ENCODE assay signal across 18 mouse cellular contexts in genomic region chr12:17360104-17360503, GRCm38 (mm10). TPM values are rescaled to one million over a fixed set of nuclear protein-coding genes. Genes with fewer than 3 reads are reported as not detected.
DNase-seq lines count a peak whose midpoint lies in the region; ATAC-seq lines count a peak whose summit lies in the region.
"Had no signal": no experiment of that assay in that cellular context is flagged by ENCODE, and none has a peak within 500 bp of the region (broad histone marks: within the 10 kb centered on the region; RNA-seq: fewer than 3 reads in every experiment).

No protein-coding gene starts in this region.

- no peak for ATAC-seq in hindbrain, embryonic 12.5 days (ENCODE audit: low FRiP score)
- no peak for ATAC-seq in hindbrain, embryonic 16.5 days
- no peak for ATAC-seq in midbrain, embryonic 13.5 days
- 0 out of 2 replicates have a peak, but pooled peaks have one; percentile 61 for ATAC-seq in neural tube, embryonic 13.5 days (ENCODE audit: low read depth)
- no peak for ATAC-seq in intestine, embryonic 15.5 days
- ATAC-seq: forebrain, embryonic 14.5 days; midbrain, embryonic 15.5 days had no signal

- peaks cover 62% of the 10 kb centered on the region for H3K36me3 ChIP-seq in hindbrain, embryonic 12.5 days
- H3K36me3 ChIP-seq in hindbrain, embryonic 16.5 days (ENCODE audit: control insufficient read depth, insufficient read depth, low read length): peaks cover 40% of the 10 kb centered on the region
- peaks cover 97% of the 10 kb centered on the region for H3K36me3 ChIP-seq in midbrain, embryonic 10.5 days
- peaks cover 86% of the 10 kb centered on the region for H3K36me3 ChIP-seq in midbrain, embryonic 13.5 days
- H3K36me3 ChIP-seq in neural tube, embryonic 13.5 days: peaks cover 91% of the 10 kb centered on the region
- peaks cover 23% of the 10 kb centered on the region for H3K36me3 ChIP-seq in intestine, embryonic 15.5 days

- WGBS in hindbrain, embryonic 12.5 days: 45% methylated on average over 9 of the region's 9 CpGs
- WGBS in hindbrain, embryonic 16.5 days: 53% methylated on average over 9 of the region's 9 CpGs
- 66% methylated on average over 9 of the region's 9 CpGs for WGBS in midbrain, embryonic 10.5 days
- WGBS in midbrain, embryonic 13.5 days: 41% methylated on average over 9 of the region's 9 CpGs
- 34% methylated on average over 9 of the region's 9 CpGs for WGBS in neural tube, embryonic 13.5 days
- 58% methylated on average over 9 of the region's 9 CpGs for WGBS in intestine, embryonic 15.5 days

- no peaks in the 10 kb centered on the region for H3K9me3 ChIP-seq in hindbrain, embryonic 12.5 days (replicated peaks)
- no peaks in the 10 kb centered on the region for H3K9me3 ChIP-seq in hindbrain, embryonic 16.5 days (ENCODE audit: control insufficient read depth, low read length)
- no peaks in the 10 kb centered on the region for H3K9me3 ChIP-seq in midbrain, embryonic 10.5 days (replicated peaks)
- H3K9me3 ChIP-seq in midbrain, embryonic 13.5 days: no peaks in the 10 kb centered on the region
- no peaks in the 10 kb centered on the region for H3K9me3 ChIP-seq in neural tube, embryonic 13.5 days
- no peaks in the 10 kb centered on the region for H3K9me3 ChIP-seq in intestine, embryonic 15.5 days
- H3K9me3 ChIP-seq: hindbrain, embryonic 15.5 days; midbrain, embryonic 15.5 days had no signal

- no peak overlapping the region; the same call in 1 of the 2 replicates for H3K9ac ChIP-seq in hindbrain, embryonic 12.5 days
- no peak overlapping the region for H3K9ac ChIP-seq in hindbrain, embryonic 16.5 days (ENCODE audit: low read depth, low read length)
- H3K9ac ChIP-seq in midbrain, embryonic 13.5 days (replicated peaks): no peak overlapping the region
- H3K9ac ChIP-seq in neural tube, embryonic 13.5 days: no peak overlapping the region
- H3K9ac ChIP-seq in intestine, embryonic 15.5 days: no peak overlapping the region
- H3K9ac ChIP-seq: hindbrain, embryonic 15.5 days; midbrain, embryonic 15.5 days had no signal

- H3K4me1 ChIP-seq in hindbrain, embryonic 12.5 days: 0 out of 2 replicates have a peak, but pooled peaks cover 3% of the 10 kb centered on the region
- no peaks in the 10 kb centered on the region for H3K4me1 ChIP-seq in hindbrain, embryonic 16.5 days (ENCODE audit: control insufficient read depth, insufficient read depth, low read depth, low read length)
- H3K4me1 ChIP-seq in midbrain, embryonic 10.5 days: peaks cover 16% of the 10 kb centered on the region
- peaks cover 6% of the 10 kb centered on the region; the same call in 1 of the 2 replicates for H3K4me1 ChIP-seq in midbrain, embryonic 13.5 days (replicated peaks)
- peaks cover 7% of the 10 kb centered on the region; the same call in 1 of the 2 replicates for H3K4me1 ChIP-seq in neural tube, embryonic 13.5 days (replicated peaks)
- H3K4me1 ChIP-seq in intestine, embryonic 15.5 days (replicated peaks): no peaks in the 10 kb centered on the region
- H3K4me1 ChIP-seq: hindbrain, embryonic 15.5 days; midbrain, embryonic 15.5 days had no signal

- H3K4me2 ChIP-seq in hindbrain, embryonic 12.5 days (replicated peaks): no peak overlapping the region
- H3K4me2 ChIP-seq in hindbrain, embryonic 16.5 days (ENCODE audit: low read length): no peak overlapping the region
- H3K4me2 ChIP-seq in midbrain, embryonic 13.5 days (replicated peaks): no peak overlapping the region
- no peak overlapping the region for H3K4me2 ChIP-seq in neural tube, embryonic 13.5 days
- no peak overlapping the region for H3K4me2 ChIP-seq in intestine, embryonic 15.5 days (replicated peaks)
- H3K4me2 ChIP-seq: hindbrain, embryonic 15.5 days; liver, embryonic 11.5 days; midbrain, embryonic 15.5 days had no signal

- peak overlapping the region; percentile 64 for H3K27ac ChIP-seq in hindbrain, embryonic 12.5 days
- no peak overlapping the region for H3K27ac ChIP-seq in hindbrain, embryonic 16.5 days (ENCODE audit: low read depth, low read length)
- H3K27ac ChIP-seq in midbrain, embryonic 10.5 days (replicated peaks): peak overlapping the region; percentile 69
- no peak overlapping the region for H3K27ac ChIP-seq in midbrain, embryonic 13.5 days
- peak overlapping the region; percentile 42 for H3K27ac ChIP-seq in neural tube, embryonic 13.5 days (replicated peaks)
- H3K27ac ChIP-seq in intestine, embryonic 15.5 days: no peak overlapping the region
- H3K27ac ChIP-seq: hindbrain, embryonic 15.5 days; midbrain, embryonic 15.5 days had no signal

- H3K4me3 ChIP-seq in hindbrain, embryonic 12.5 days: no peak overlapping the region
- no peak overlapping the region for H3K4me3 ChIP-seq in hindbrain, embryonic 16.5 days (ENCODE audit: low read length)
- H3K4me3 ChIP-seq in midbrain, embryonic 10.5 days: no peak overlapping the region
- H3K4me3 ChIP-seq in midbrain, embryonic 13.5 days (replicated peaks): no peak overlapping the region
- H3K4me3 ChIP-seq in neural tube, embryonic 13.5 days: no peak overlapping the region
- H3K4me3 ChIP-seq in intestine, embryonic 15.5 days (replicated peaks): no peak overlapping the region
- H3K4me3 ChIP-seq: hindbrain, embryonic 15.5 days; midbrain, embryonic 15.5 days had no signal

- no peaks in the 10 kb centered on the region for H3K27me3 ChIP-seq in hindbrain, embryonic 12.5 days
- H3K27me3 ChIP-seq in hindbrain, embryonic 16.5 days (replicated peaks; ENCODE audit: control insufficient read depth, insufficient read depth, low read length): no peaks in the 10 kb centered on the region
- no peaks in the 10 kb centered on the region for H3K27me3 ChIP-seq in midbrain, embryonic 10.5 days (ENCODE audit: low read depth, poor library complexity, severe bottlenecking)
- H3K27me3 ChIP-seq in midbrain, embryonic 13.5 days: no peaks in the 10 kb centered on the region
- H3K27me3 ChIP-seq in neural tube, embryonic 13.5 days: no peaks in the 10 kb centered on the region
- H3K27me3 ChIP-seq in intestine, embryonic 15.5 days (replicated peaks): no peaks in the 10 kb centered on the region
- H3K27me3 ChIP-seq: hindbrain, embryonic 15.5 days; midbrain, embryonic 15.5 days had no signal

- DNase-seq in embryo, embryonic 10 days (ENCODE audit: low spot score): peak; percentile 16
- no peak for DNase-seq in embryo, embryonic 10.5 days (ENCODE audit: low spot score)
- peak; percentile 13 for DNase-seq in midbrain, embryonic 10.5 days (ENCODE audit: low spot score)
- DNase-seq: adrenal gland, adult 2 months; cerebellum, adult 9-10 months; gastrocnemius, postnatal 36 days; lung, adult 18-20 months; thymus, postnatal 4 days had no signal

RNA-seq across cellular contexts. Expression of gene Nol10, which starts 11.8 kb away (rescaled TPM):
- 28.1 and 30.0 TPM in 2 replicates for polyA plus RNA-seq in hindbrain, embryonic 12.5 days (2016; fragmentation: Nextera tagmentation; extraction: Ambion mirVana)
- polyA plus RNA-seq in hindbrain, embryonic 16.5 days (2015; fragmentation: Nextera tagmentation; extraction: Ambion mirVana): 20.1 and 20.8 TPM in 2 replicates
- polyA plus RNA-seq in midbrain, embryonic 10.5 days (2016; fragmentation: Nextera tagmentation; extraction: Ambion mirVana): 35.4 and 37.1 TPM in 2 replicates
- polyA plus RNA-seq in midbrain, embryonic 13.5 days (2015; fragmentation: Nextera tagmentation; extraction: Ambion mirVana): 24.5 and 24.6 TPM in 2 replicates
- polyA plus RNA-seq in neural tube, embryonic 13.5 days (2015; fragmentation: Nextera tagmentation; extraction: Ambion mirVana): 21.9 and 25.3 TPM in 2 replicates
- polyA plus RNA-seq in intestine, embryonic 15.5 days (2015; fragmentation: Nextera tagmentation; extraction: Ambion mirVana): 16.7 and 18.9 TPM in 2 replicates

RNA-seq across cellular contexts. Expression of gene Atp6v1c2, which starts 30.9 kb away (rescaled TPM):
- 0.60 and 0.85 TPM in 2 replicates for polyA plus RNA-seq in hindbrain, embryonic 12.5 days (2016; fragmentation: Nextera tagmentation; extraction: Ambion mirVana)
- polyA plus RNA-seq in hindbrain, embryonic 16.5 days (2015; fragmentation: Nextera tagmentation; extraction: Ambion mirVana): 0.65 and 0.76 TPM in 2 replicates
- polyA plus RNA-seq in midbrain, embryonic 10.5 days (2016; fragmentation: Nextera tagmentation; extraction: Ambion mirVana): 0.21 and 0.46 TPM in 2 replicates
- 0.36 and 0.62 TPM in 2 replicates for polyA plus RNA-seq in midbrain, embryonic 13.5 days (2015; fragmentation: Nextera tagmentation; extraction: Ambion mirVana)
- polyA plus RNA-seq in neural tube, embryonic 13.5 days (2015; fragmentation: Nextera tagmentation; extraction: Ambion mirVana): 0.32 and 0.83 TPM in 2 replicates
- 0.11 TPM in 1 of 2 replicates, not detected in the other for polyA plus RNA-seq in intestine, embryonic 15.5 days (2015; fragmentation: Nextera tagmentation; extraction: Ambion mirVana)
- polyA plus RNA-seq: spleen, adult 2 months had no signal

Comparison
In these comparisons a context has a peak if more than half of its experiments do, and no peak if none do; other contexts are left out.
1. H3K27ac ChIP-seq: peak in hindbrain, embryonic 12.5 days (single experiment), midbrain, embryonic 10.5 days (single experiment) and neural tube, embryonic 13.5 days (single experiment); none in hindbrain, embryonic 16.5 days (single experiment), midbrain, embryonic 13.5 days (single experiment) and intestine, embryonic 15.5 days (single experiment).